Mouse (Mus musculus) heart, adult 2 months (tissue): ENCODE measurements at regions not wholly inside any gene's neighbourhood (a gene's known extent, or its start where the extent isn't known, plus 50 kb on each side); places are given as distances from the start of the nearest gene placed in this dataset.

Source experiments
- DNase-seq, 2 experiments: peaks; one replicate each; pipeline ENCODE4 v3.0.0; 2021
- H3K27ac ChIP-seq: fragments of 200-600 bp; 2 replicates; pipeline ENCODE4 v1.8.1; 2022
- H3K27me3 ChIP-seq: fragments of 200-500 bp; 2 replicates; pipeline ENCODE4 v1.6.1; 2012; ENCODE audit warnings: mild to moderate bottlenecking, low read length, inconsistent platforms, mixed read lengths; ENCODE audit not compliant: control insufficient read depth, insufficient read depth
- H3K36me3 ChIP-seq: fragments of 200-500 bp; 2 replicates; pipeline ENCODE4 v1.6.1; 2012; ENCODE audit warnings: low read length, inconsistent platforms; ENCODE audit not compliant: control insufficient read depth, insufficient read depth
- H3K4me1 ChIP-seq: fragments of 200-500 bp; 2 replicates; pipeline ENCODE4 v1.6.1; 2011; ENCODE audit warnings: low read length; ENCODE audit not compliant: control insufficient read depth, insufficient read depth
- H3K4me3 ChIP-seq: fragments of 200-600 bp; 2 replicates; pipeline ENCODE4 v1.8.1; 2022
- H3K79me2 ChIP-seq: fragments of 200-500 bp; replicated peaks from 2 replicates; pipeline ENCODE4 v1.6.1; 2012; ENCODE audit warnings: mild to moderate bottlenecking, inconsistent platforms, low read length, moderate library complexity, mixed read lengths; ENCODE audit not compliant: control insufficient read depth, insufficient read depth
- H3K9ac ChIP-seq: fragments of 200-500 bp; 2 replicates; pipeline ENCODE4 v1.6.1; 2012; ENCODE audit warnings: low read depth, mild to moderate bottlenecking, control low read depth, inconsistent platforms, low read length, mixed read lengths
- CTCF ChIP-seq: fragments of 200-600 bp; IDR thresholded peaks from 2 replicates; pipeline ENCODE4 v1.8.1; 2022; ENCODE audit warnings: antibody characterized with exemption, mild to moderate bottlenecking, moderate library complexity
- EP300 ChIP-seq: fragments of 200-500 bp; IDR thresholded peaks from 2 replicates; pipeline ENCODE4 v1.6.1; 2011; ENCODE audit warnings: low read depth, low read length, control low read depth; ENCODE audit not compliant: insufficient read depth
- POLR2A ChIP-seq: fragments of 200-500 bp; IDR thresholded peaks from 2 replicates; pipeline ENCODE4 v1.6.1; 2011; ENCODE audit warnings: mild to moderate bottlenecking, low read depth, low read length, control low read depth; ENCODE audit not compliant: insufficient read depth
- WGBS: fragments of 180-500 bp; shearing (Covaris S2); methylation state at CpG from one replicate; pipeline ENCODE4 v1.1.7; 2018; 5-methylcytosine and 5-hydroxymethylcytosine counted together
- intact Hi-C: fragments of 180-260 bp; cut with DNase I; formaldehyde crosslinking; loops from one replicate; pipeline ENCODE4 v1.15.1; 2025

DNA sequence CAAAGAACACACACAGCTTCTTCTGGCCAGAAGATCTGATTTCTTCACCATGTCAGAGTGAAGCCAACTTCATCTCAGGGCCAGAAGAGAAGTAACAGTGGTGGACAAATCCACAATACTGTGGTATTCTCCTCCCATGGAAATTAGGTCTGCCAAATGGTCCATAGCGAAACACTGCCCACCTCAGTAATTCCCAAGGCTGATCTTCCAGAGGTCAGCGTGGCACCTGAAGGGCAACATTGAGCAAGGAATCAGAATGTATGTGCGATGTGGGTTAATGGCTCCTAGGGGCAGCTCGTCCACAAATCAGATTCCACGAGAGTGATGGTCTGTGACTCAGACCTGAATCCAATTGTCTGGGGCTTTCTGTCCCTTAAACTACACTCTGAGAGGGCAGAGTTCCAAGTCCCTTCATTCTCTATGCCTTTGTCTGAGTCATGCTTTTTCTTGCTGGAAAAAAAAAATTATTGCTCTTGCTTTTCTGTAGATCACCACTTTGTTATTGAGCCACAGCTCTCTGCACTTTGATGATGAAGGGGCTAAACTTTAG is 307.9 kb upstream of the Noct start:
- Histone ChIP-seq H3K27ac (no peak overlapping the region), H3K36me3 (no peaks in the 10 kb centered on the region), H3K4me3 (no peak overlapping the region), H3K4me1 (no peaks in the 10 kb centered on the region), H3K9ac (no peak overlapping the region), H3K27me3 (no peaks in the 10 kb centered on the region), H3K79me2 (no peaks in the 10 kb centered on the region)
- TF ChIP-seq EP300 (no peak), POLR2A (no peak), CTCF (no peak)
- WGBS, result 70% methylated on average over 5 of the region's 5 CpGs
- no peak for DNase-seq
- intact Hi-C loops, result no loop called here

DNA sequence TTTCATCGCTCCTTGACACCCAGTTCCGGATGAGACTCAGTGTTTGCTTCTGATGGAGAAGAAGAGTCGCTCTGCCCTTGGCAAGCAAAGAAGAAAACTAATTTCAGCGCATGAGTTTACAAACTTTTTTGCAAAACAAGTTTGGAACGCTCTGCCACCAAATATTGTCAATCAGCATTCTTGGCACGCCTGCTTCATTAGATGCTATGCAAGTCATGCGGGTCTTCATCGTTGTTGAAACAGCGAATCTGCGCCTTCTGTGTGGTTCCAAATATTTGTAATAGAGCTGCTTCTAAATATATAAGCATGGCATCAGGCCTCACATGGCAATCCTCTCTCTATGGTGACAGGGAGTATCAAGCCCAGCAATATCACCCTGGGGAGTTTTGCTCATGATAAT is 301.9 kb upstream of the Noct start:
- H3K36me3 ChIP-seq, result no peaks in the 10 kb centered on the region
- no peak overlapping the region for H3K27ac ChIP-seq
- intact Hi-C loops, result no loop called here
- WGBS, result 93% methylated on average over 10 of the region's 10 CpGs
- H3K4me3 ChIP-seq, result no peak overlapping the region
- no peak overlapping the region for H3K9ac ChIP-seq
- H3K4me1 ChIP-seq, result no peaks in the 10 kb centered on the region
- TF ChIP-seq CTCF, result no peak
- TF ChIP-seq EP300, result no peak
- no peak for TF ChIP-seq POLR2A
- no peaks in the 10 kb centered on the region for H3K79me2 ChIP-seq
- no peaks in the 10 kb centered on the region for H3K27me3 ChIP-seq
- DNase-seq, result no peak

DNA sequence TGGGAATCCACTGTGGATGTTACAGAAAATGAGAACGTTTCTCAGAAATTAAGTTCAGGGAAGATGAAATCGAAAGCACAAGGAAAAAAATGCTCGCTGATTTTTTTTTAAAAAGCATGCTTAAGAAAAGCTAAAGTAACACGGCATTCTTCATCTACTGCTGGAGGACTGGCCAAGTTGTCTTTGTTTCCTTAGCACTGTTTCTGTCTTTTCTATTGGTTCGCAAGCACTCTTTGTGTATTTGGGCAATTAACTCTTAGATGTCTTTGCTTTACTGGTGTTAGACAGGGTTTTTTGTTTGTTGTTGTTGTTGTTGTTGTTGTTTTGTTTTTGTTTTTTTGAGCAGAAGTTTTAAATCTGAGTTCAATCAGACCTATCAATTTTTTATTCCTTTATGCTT is 301.4 kb upstream of the Noct start:
- Histone ChIP-seq H3K79me2 (no peaks in the 10 kb centered on the region), H3K27me3 (no peaks in the 10 kb centered on the region), H3K4me3 (no peak overlapping the region), H3K4me1 (no peaks in the 10 kb centered on the region), H3K9ac (no peak overlapping the region), H3K36me3 (no peaks in the 10 kb centered on the region), H3K27ac (no peak overlapping the region)
- TF ChIP-seq POLR2A (no peak), CTCF (no peak), EP300 (no peak)
- intact Hi-C loops, result no loop called here
- DNase-seq, result no peak
- WGBS, result 78% methylated on average over 5 of the region's 5 CpGs

DNA sequence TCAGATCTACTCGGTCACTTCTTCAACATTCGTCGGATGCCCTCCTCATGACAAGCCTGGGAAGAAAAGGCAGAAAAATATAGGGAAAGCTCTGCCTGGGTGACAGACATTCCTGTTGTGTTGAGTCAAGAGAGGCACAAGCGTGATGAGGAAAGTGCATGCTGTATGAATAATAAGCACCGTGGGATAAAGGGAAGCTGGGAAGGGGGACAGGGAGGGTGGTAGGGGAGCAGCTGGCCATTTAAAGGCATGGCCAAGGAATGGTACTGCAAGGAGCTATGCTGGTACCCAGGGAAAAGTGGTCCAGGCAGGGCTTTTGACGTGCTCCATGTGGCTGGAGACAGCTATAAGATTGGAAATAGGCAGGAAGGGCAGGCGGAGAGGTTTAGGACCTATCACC is 300.9 kb upstream of the Noct start:
- H3K79me2 ChIP-seq, result no peaks in the 10 kb centered on the region
- H3K9ac ChIP-seq, result no peak overlapping the region
- intact Hi-C loops, result no loop called here
- H3K36me3 ChIP-seq, result no peaks in the 10 kb centered on the region
- no peak for DNase-seq
- no peak overlapping the region for H3K27ac ChIP-seq
- 85% methylated on average over 7 of the region's 7 CpGs for WGBS
- H3K27me3 ChIP-seq, result no peaks in the 10 kb centered on the region
- H3K4me3 ChIP-seq, result no peak overlapping the region
- no peak for TF ChIP-seq CTCF
- no peak for TF ChIP-seq EP300
- no peak for TF ChIP-seq POLR2A
- no peaks in the 10 kb centered on the region for H3K4me1 ChIP-seq

DNA sequence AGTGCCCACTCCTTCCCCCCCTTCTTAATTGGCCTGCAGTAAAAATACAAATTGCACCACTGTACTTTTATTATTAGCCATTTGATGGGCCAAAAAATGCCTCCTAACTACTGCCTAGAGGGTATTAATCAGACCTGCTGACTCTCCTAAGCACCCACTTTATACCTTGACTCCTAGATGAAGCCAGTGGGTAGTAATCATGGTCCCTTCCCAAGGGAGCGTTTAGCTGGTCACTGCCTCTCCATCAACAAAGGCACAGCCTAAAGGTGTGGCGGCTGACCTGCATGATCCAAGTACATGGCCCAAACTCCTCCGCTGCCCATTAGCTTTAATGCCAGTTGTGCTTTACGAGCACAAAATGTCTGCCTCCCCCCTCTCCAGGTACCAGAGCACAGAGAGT is 296.9 kb upstream of the Noct start:
- no peak overlapping the region for H3K27ac ChIP-seq
- no peaks in the 10 kb centered on the region for H3K27me3 ChIP-seq
- no peak for TF ChIP-seq POLR2A
- TF ChIP-seq CTCF, result no peak
- TF ChIP-seq EP300, result no peak
- H3K9ac ChIP-seq, result no peak overlapping the region
- H3K36me3 ChIP-seq, result no peaks in the 10 kb centered on the region
- H3K4me1 ChIP-seq, result no peaks in the 10 kb centered on the region
- no peaks in the 10 kb centered on the region for H3K79me2 ChIP-seq
- WGBS, result 87% methylated on average over 4 of the region's 4 CpGs
- intact Hi-C loops, result no loop called here
- DNase-seq, result no peak
- H3K4me3 ChIP-seq, result no peak overlapping the region

DNA sequence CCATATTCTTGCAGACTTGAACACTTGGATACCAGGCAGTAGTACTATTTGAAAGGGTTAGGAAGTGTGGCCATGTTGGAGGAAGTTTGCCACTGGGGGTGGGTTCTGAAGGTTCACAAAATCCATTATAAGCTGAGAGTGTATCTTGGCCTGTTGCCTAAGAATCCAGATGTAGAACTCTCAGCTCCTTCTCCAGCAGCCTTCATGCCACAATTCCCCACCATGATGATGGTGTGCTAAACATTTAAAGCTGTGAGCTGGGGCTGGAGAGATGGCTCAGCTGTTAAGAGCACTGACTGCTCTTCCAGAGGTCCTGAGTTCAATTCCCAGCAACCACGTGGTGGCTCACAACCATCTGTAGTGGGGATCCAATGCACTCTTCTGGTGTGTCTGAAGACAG is 295.2 kb upstream of the Noct start:
- DNase-seq, result no peak
- TF ChIP-seq EP300 (no peak), CTCF (no peak), POLR2A (no peak)
- 66% methylated on average over 1 of the region's 1 CpGs for WGBS

More for the DNA sequence above, 295.2 kb upstream of the Noct start:
- intact Hi-C loops, result no loop called here
- H3K4me1 ChIP-seq, result no peaks in the 10 kb centered on the region
- H3K9ac ChIP-seq, result no peak overlapping the region
- no peaks in the 10 kb centered on the region for H3K36me3 ChIP-seq
- H3K27me3 ChIP-seq, result no peaks in the 10 kb centered on the region
- H3K27ac ChIP-seq, result no peak overlapping the region
- no peaks in the 10 kb centered on the region for H3K79me2 ChIP-seq
- H3K4me3 ChIP-seq, result no peak overlapping the region
